Mouse (Mus musculus) kidney, adult 2 months (tissue): ENCODE results near the gene Plac9a.

Experiments
- CTCF ChIP-seq: fragments of 200-500 bp; conservative IDR thresholded peaks from 2 replicates; pipeline ENCODE4 v1.5.1; 2011; ENCODE audit warnings: low read depth, mild to moderate bottlenecking, control low read depth, low read length, moderate library complexity, mixed read lengths; ENCODE audit not compliant: insufficient read depth, insufficient read length
- POLR2A ChIP-seq: fragments of 200-500 bp; IDR thresholded peaks from one replicate; pipeline ENCODE4 v1.6.1; 2011; ENCODE audit warnings: low read depth, low read length, control low read depth

- TF ChIP-seq POLR2A (no peak), CTCF (no peak)
Observed at GRCm38 (mm10) chr14:25840961-25841360, 61.9 kb downstream of the Plac9a start.
